Mouse (Mus musculus) testis, postnatal 14 days (tissue): ENCODE data around the gene Fam151b.

Experiments used
- DNase-seq: peaks from one replicate; pipeline ENCODE4 v3.0.0; 2021; ENCODE audit warnings: low spot score

Fam151b gene

GRCm38 (mm10) chr13:92483852-92484463, at the start of gene Fam151b:
Fam151b (minus strand) TSS chr13:92484015.
- DNase-seq, result peak; percentile 91

GRCm38 (mm10) chr13:92532216-92532615, 48.4 kb upstream of the Fam151b start:
- no peak for DNase-seq

GRCm38 (mm10) chr13:92531237-92531636, 47.4 kb upstream of the Fam151b start:
- no peak for DNase-seq

GRCm38 (mm10) chr13:92530721-92531211, 47.0 kb upstream of the Fam151b start, which contains the start of gene Zfyve16:
Zfyve16 (minus strand) TSS chr13:92530868.
- peak; percentile 96 for DNase-seq

- DNase-seq, result no peak
These were observed 46.3 kb upstream of the Fam151b start for GRCm38 (mm10) chr13:92529828-92530720.

GRCm38 (mm10) chr13:92523178-92523813, 39.5 kb upstream of the Fam151b start:
- DNase-seq, result no peak

GRCm38 (mm10) chr13:92504871-92505270, 21.1 kb upstream of the Fam151b start:
- DNase-seq, result no peak

GRCm38 (mm10) chr13:92491923-92492322, 8.1 kb upstream of the Fam151b start:
- DNase-seq, result no peak

GRCm38 (mm10) chr13:92490817-92491216, 7.0 kb upstream of the Fam151b start:
- DNase-seq, result no peak

GRCm38 (mm10) chr13:92483348-92483747, 467 bp downstream of the Fam151b start:
- peak; percentile 29 for DNase-seq

GRCm38 (mm10) chr13:92470151-92470550, 13.7 kb downstream of the Fam151b start:
- DNase-seq, result no peak

GRCm38 (mm10) chr13:92469381-92469780, 14.4 kb downstream of the Fam151b start:
- DNase-seq, result no peak

- DNase-seq, result no peak
These were observed 15.9 kb downstream of the Fam151b start for GRCm38 (mm10) chr13:92467891-92468290.

- DNase-seq, result no peak
These were observed 19.1 kb downstream of the Fam151b start for GRCm38 (mm10) chr13:92464698-92465097.

- DNase-seq, result no peak
These were observed 36.9 kb downstream of the Fam151b start for GRCm38 (mm10) chr13:92446872-92447271.

- peak; percentile 41 for DNase-seq
These were observed 43.5 kb downstream of the Fam151b start for GRCm38 (mm10) chr13:92440286-92440685.

GRCm38 (mm10) chr13:92438656-92439055, 45.2 kb downstream of the Fam151b start:
- no peak for DNase-seq

GRCm38 (mm10) chr13:92427351-92427855, 56.4 kb downstream of the Fam151b start:
- no peak for DNase-seq

- DNase-seq, result no peak
These were observed 57.3 kb downstream of the Fam151b start for GRCm38 (mm10) chr13:92426294-92427051.

GRCm38 (mm10) chr13:92425758-92426264, 58.0 kb downstream of the Fam151b start, which contains the start of gene Ankrd34b:
Ankrd34b (plus strand) TSS chr13:92425896.
- DNase-seq, result peak; percentile 73

GRCm38 (mm10) chr13:92423711-92424110, 60.1 kb downstream of the Fam151b start:
- no peak for DNase-seq
